Mouse (Mus musculus): ENCODE measurements at regions not wholly inside any gene's neighbourhood (a gene's known extent, or its start where the extent isn't known, plus 50 kb on each side); places are given as distances from the start of the nearest gene placed in this dataset.
"Not testable (repeated sequence)": the region's sequence is repeated elsewhere in the genome, so short reads cannot be mapped to it uniquely, and the experiment has no call there.

- DNase-seq: no peak
These were observed 75.3 kb downstream of the H60c start for GRCm38 (mm10) chr10:3192291-3192690.

GRCm38 (mm10) chr10:3188361-3188760 lies 79.2 kb downstream of the H60c start:
- DNase-seq: no peak

- DNase-seq: peak; percentile 73
These were observed 87.5 kb downstream of the H60c start for GRCm38 (mm10) chr10:3180103-3180502.

- peak; percentile 57 for DNase-seq
These were observed 94.0 kb downstream of the H60c start for GRCm38 (mm10) chr10:3173601-3174000.

GRCm38 (mm10) chr10:3172927-3173326 lies 94.6 kb downstream of the H60c start:
- DNase-seq: not testable (repeated sequence)

GRCm38 (mm10) chr10:3172257-3172656 lies 95.3 kb downstream of the H60c start:
- DNase-seq: no peak

- DNase-seq: peak; percentile 66
These were observed 96.2 kb downstream of the H60c start for GRCm38 (mm10) chr10:3171366-3171765.

- DNase-seq: no peak
These were observed 112.0 kb downstream of the H60c start for GRCm38 (mm10) chr10:3155542-3155941.

GRCm38 (mm10) chr10:3148171-3148570 lies 119.4 kb downstream of the H60c start:
- DNase-seq: no peak

- DNase-seq: no peak
These were observed 128.3 kb downstream of the H60c start for GRCm38 (mm10) chr10:3139306-3139705.

GRCm38 (mm10) chr10:3127491-3127890 lies 140.1 kb downstream of the H60c start:
- no peak for DNase-seq

GRCm38 (mm10) chr10:3117451-3118070 lies 150.0 kb downstream of the H60c start:
- no peak for DNase-seq

- DNase-seq: not testable (repeated sequence)
These were observed 153.2 kb downstream of the H60c start for GRCm38 (mm10) chr10:3114421-3114820.

- not testable (repeated sequence) for DNase-seq
These were observed 159.6 kb downstream of the H60c start for GRCm38 (mm10) chr10:3107955-3108354.
